Mouse (Mus musculus) urinary bladder, postnatal 0 days (tissue): ENCODE data around the gene Mybpc1. TPM values are rescaled to one million over a fixed set of nuclear protein-coding genes. Genes with fewer than 3 reads are reported as not detected.

Experiments
- polyA plus RNA-seq: library from polyadenylated mRNA; unstranded; fragments of >200 nt; fragmentation: Nextera tagmentation; extraction: Ambion mirVana; gene quantifications from 2 replicates; pipeline ENCODE4 v1.2.1, GENCODE M21; 2015

The Mybpc1 gene
- 0.15 and 0.23 TPM in 2 replicates for polyA plus RNA-seq

DNA sequence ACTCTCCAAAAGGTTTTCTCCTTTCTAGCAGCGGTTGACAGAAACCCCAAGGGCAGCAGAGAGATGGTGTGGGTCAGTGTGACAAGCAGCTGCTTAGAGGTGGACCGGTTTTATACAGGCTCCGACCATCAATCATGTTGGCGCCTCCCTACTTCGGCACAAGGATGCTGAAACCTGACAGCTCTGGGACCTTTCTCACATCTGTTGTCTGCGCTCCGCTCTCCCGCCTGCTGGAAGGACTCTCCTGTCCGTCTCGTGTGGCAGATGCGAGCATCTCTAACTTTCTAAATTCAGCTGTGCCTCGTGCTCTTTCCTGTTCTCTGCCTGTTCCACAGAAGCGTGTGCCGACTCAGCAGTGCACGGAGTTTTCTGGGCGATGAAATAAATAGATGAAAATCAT lies at the start of gene Mybpc1:
Mybpc1 (minus strand) TSS at position 210 of the 400 bp plus-strand sequence.

DNA sequence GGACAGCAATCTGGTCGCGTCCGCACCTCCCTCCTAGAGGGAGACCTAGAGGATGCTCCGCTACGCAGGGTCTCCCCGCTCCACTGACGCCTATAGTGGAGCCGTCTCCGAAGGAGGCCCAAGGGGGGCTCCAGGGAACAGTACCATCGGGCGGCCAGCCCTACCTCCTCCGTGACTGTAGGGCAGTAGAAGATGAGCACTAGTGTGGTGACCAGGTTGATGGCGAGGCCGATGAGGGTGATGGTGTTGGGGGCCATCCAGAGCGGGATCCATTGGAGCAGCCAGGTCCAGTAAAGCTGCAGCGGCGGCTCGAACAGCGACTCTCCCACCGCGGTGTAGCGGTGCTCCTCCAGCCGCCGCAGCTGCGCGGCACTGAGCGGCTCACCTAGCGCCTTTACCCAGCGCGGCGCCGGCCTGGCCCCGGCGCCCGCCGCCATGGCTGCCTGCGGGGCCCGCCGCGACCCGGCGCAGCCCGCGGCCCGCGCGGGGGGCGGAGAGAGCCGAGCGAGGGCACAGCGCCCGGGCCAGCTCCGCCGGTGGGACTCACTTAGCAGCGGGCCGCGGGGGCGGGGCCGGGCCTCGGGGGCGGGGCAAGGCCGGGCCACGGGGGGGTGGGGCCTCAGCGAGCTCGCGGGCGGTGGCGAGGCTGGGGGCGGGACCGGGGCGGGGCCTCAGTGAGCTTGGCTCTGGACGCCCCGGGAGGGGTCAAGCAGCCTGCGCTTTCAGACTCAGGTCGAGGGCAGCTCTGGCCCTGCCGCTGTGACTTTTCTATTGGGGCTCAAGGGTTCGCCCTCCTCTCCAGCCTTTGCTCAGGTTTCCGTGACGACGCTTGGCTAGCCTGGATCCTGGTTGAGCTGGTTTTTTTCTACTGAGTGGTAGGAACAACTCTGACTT lies 101.3 kb downstream of the Mybpc1 start, which contains the start of gene Chpt1:
Chpt1 (minus strand) TSS at position 653 of the 894 bp plus-strand sequence.

Other genes starting within 250 kb of the Mybpc1 start
- 6.2 and 6.6 TPM in 2 replicates for gene Dram1, start 226.1 kb downstream of the Mybpc1 start, polyA plus RNA-seq
- gene Gnptab, start 226.0 kb downstream of the Mybpc1 start, polyA plus RNA-seq = 3.8 and 4.3 TPM in 2 replicates
- not detected in 2 replicates for gene Sycp3, start 145.6 kb downstream of the Mybpc1 start, polyA plus RNA-seq
- 41.4 and 45.0 TPM in 2 replicates for gene Chpt1, start 101.1 kb downstream of the Mybpc1 start, polyA plus RNA-seq
- 0.19 TPM in 1 of 2 replicates, not detected in the other for gene Spic, start 79.9 kb upstream of the Mybpc1 start, polyA plus RNA-seq
- 184 and 208 TPM in 2 replicates for gene Arl1, start 125.7 kb upstream of the Mybpc1 start, polyA plus RNA-seq
- 6.4 and 7.1 TPM in 2 replicates for gene Utp20, start 221.7 kb upstream of the Mybpc1 start, polyA plus RNA-seq